Mouse (Mus musculus) heart, adult 9 months (tissue): ENCODE data around the gene Mxi1.

Source experiments
- DNase-seq, 2 experiments: peaks; one replicate each; pipeline ENCODE4 v3.0.0; 2022; ENCODE audit warnings: low spot score in 2 of 2

Mxi1 gene

DNA sequence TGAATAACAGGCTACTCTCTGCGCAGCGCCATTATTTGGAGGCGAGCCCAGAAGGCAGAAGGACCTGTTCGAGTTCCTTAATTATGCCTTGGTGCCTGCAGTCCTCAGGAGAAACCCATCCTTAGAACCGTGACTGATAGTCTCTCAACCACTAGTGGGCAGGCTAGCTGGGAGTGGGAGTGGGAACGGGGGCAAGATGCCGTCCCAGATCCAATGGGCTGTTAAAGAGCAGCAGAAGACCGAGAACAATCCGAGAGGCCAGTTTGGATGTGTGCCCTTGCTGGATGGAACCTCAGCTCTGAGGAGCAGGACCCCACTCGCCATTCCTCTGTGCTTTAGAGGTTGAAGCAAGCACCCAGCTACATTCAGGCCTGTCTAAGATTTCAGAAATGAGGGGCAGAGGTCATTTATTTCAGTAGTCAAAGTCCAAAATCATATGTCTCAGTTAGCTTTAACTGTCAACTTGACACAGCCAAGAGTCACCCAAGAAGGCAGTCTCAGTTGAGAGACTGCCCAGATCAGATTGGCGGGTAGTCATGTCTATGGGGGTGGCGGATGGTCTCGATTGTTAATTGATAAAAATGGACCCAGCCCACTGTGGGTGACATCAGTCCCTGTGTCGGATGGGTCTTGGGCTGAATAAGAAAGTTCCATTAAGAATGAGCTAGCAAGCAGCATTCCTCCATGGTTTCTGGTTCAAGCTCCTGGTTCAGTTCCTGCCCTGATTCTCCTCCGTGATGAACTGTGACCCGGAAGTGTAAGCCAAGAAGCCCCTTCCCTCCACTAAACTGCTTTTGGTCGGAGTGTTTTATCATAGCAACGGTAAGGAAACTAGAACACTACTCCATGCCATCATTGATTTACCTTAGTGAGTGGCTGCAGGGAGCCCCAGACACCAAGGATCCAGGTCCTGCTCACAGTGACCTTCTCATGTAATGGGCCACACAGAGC lies 112.3 kb downstream of the Mxi1 start:
- no peak for DNase-seq

DNA sequence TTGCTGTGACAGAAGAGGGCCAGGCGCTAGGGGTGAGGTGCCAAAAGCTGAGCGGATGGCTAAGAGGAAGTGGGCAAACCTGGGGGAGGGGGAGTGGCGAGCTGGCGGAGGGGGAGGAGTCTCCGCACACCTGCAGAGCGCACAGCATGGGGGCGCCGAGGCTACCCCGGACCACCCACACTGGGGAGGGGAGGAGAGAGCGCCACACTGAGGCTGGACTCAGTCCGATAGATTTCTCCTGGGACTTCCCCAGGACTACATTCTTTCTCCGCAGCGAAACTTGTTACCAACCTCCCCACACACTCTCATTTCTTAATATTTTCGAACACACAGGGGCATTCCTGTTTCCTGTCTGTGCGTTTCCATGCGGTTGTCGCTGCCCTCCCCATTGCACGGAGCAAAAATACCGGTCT lies 113.0 kb downstream of the Mxi1 start:
- DNase-seq = no peak

DNA sequence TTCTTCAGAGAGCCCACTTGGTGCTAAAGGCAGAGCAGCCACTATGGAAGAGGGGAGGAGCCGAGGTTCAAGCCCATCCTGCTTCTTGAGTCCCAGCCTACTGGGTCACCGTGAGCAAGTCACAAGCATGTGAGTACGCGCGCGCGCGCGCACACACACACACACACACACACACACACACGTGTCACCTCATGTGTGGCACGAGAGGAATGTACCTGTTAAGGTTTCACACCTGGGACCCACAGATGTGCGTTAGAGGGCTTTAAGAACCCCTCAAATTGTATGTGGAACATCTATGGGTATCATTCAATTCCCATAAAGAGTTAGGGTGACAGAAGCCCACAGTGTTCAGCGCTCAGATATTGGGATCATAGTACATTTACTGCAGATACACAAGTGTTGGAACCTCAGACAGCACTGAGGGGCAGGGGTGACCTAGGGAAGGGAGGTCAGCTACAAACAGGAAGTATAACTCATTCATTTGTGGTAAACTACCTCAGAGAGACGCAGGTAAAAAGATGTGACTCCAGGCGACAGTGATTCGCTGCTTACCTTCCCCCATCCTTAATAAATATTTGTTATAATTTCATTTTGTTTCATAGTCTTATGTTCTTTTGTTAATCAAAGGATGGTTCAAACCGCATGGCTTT lies 113.6 kb downstream of the Mxi1 start:
- no peak for DNase-seq

DNA sequence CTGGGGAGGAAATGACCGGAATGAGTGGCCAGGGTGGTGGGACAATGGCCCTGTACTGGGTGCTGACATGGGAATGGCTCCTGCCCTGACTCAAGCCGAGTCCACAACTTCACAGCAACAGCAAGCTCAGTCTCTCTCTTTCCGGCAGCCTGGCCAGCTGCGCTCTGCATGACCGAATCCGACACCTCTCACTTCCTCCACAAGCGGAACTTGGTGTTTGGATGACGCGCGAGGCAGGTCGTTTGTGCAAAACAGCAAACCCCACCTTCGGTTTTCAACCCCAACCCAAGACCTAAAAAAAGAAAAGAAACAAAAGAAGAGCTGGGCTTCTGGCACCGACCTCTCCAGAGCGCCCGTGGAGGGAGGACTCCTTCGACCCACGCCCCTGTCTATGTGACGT lies 114.3 kb downstream of the Mxi1 start:
- DNase-seq = peak; percentile 34 to 63
